Mouse (Mus musculus): ENCODE results near the gene Phip. TPM values are rescaled to one million over a fixed set of nuclear protein-coding genes. Genes with fewer than 3 reads are reported as not detected.

The Phip gene
- polyA plus RNA-seq, 1 experiment from 2014 or later: 119 TPM

Other genes starting within 250 kb of the Phip start
- 27.5 and 29.8 TPM in 2 replicates for gene Irak1bp1, start 146.0 kb downstream of the Phip start, polyA plus RNA-seq (2016; fragmentation: Nextera tagmentation; extraction: Ambion mirVana)
- gene Hmgn3, start 171.2 kb upstream of the Phip start, polyA plus RNA-seq (2016; fragmentation: Nextera tagmentation; extraction: Ambion mirVana): 154 and 160 TPM in 2 replicates